Mouse (Mus musculus) right cerebral cortex, postnatal 25 days (tissue): ENCODE results near the gene Lmx1a.

Source experiments
- DNase-seq: peaks from one replicate; pipeline ENCODE4 v3.0.0; 2022

Gene Lmx1a

DNA sequence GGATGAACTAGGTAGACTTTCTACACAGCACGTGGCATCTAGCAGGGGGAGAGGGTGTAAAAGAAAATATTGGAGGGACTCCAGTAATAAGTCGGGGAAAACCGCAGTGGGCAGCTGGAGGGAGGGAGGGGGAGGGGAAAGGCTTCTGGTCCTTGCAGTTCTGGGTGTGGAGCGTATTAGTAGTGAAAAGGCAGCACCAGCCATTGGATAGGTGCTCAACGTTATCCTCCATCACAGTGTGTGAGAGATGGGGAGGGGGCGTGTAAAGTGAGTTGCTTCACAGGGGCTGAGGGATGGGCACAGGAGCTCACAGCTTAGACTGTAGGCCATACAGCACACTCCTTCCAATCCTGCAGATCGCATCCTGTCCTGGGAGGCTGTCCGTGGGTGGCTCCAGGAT is 100.4 kb downstream of the Lmx1a start:
- no peak for DNase-seq

GRCm38 (mm10) chr1:167790688-167791087 is 101.7 kb downstream of the Lmx1a start:
- DNase-seq = no peak

DNA sequence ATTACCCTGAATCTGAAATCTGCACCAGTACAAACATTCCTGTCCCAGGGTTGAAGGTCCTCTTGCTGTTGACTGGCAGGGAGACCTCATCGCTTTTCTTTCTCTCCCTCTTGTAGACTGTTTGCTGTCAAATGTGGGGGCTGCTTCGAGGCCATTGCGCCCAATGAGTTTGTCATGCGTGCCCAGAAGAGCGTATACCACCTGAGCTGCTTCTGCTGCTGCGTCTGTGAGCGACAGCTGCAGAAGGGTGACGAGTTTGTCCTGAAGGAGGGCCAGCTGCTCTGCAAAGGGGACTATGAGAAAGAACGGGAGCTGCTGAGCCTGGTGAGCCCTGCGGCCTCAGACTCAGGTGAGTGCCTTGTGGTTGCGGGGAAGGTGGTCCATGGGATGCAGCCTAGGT is 102.2 kb downstream of the Lmx1a start:
- no peak for DNase-seq

DNA sequence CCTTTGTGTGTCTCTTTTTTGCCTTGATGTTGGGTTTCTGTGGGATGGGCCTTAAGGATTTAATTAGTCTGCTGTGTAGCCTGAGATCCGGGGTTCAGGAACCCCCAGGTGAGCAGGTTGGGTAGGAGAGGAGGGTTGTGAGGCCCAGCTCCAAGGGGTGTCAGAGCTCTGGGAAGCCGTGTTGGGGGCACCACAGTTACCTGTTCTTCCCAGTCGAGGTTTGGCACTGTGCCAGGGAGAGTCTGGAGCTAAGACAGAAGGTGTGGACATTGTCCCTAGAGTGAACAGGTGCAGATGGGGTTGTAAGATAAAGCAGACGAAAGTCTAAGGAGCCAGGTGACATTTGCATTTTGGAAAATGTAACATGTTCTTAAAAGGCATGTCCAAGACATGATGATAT is 112.9 kb downstream of the Lmx1a start:
- DNase-seq = no peak

- DNase-seq = no peak
These were observed 113.7 kb downstream of the Lmx1a start for GRCm38 (mm10) chr1:167802510-167803271.

DNA sequence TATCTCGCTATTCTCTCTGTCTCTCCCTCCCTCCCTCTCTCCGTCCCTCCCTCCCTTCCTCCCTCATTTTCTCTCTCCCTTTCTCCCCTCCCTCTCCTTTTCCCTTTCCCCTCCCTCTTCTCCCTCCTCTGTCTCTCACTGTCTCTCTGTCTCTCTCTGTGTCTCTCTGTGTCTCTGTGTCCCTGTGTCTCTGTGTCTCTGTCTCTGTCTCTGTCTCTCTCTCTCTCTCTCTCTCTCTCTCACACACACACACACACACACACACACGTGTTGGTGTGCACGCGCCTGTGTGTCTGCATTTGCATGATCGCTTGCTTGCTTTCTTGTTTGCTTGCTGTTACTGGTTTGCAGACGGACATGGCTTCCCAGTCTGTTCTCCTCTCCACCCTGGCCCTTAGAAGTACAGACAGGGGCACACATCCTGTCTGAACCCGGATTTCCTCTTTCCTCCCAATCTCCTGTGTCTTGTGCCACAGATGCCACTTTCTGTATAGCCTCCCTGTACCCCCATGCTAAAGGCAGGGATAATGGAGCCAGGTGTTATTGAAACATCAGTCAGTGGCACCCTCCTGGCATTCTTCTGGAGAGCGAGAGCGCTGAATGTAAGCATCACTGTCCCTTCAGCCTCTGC is 114.4 kb downstream of the Lmx1a start:
- no peak for DNase-seq

DNA sequence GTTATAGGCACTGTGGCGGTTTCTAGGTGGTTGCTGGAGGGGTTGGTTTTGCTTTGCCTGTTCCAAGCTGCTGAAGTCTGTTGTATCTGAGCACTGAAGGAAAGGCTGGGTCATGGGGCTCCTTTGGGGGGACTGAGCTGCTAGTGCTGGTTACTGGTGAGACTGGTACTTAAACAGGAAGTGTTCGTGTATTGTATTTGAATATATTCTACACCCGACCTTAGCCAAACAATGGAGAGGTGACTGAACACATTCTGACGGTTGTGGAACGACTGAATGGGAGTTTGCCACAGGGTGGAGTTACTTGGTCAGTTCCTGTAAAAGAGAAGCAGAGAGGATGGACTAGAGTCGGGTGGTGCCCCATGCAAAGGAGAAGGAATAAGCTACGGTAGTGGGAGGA is 115.8 kb downstream of the Lmx1a start:
- no peak for DNase-seq

DNA sequence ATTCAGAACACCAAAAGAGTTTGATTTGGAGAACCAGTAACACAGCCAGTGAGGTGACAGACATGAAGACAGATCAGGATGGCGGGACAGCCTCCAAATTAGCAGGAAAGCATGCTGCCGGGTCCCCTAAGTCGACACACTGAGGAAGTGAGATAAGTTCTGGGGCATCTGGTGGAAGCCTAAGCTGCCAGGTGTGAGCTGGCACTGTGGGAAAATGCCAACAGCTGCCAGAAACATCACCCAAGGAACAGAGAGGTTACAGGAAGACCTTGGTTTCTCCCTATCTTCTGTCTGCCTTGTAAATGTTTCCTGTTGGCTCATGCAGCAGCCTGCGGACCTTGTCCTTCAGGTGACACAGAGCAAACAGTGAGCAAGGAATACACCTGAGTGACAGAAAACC is 122.1 kb downstream of the Lmx1a start:
- DNase-seq = no peak

GRCm38 (mm10) chr1:167815166-167815565 is 126.1 kb downstream of the Lmx1a start:
- no peak for DNase-seq

DNA sequence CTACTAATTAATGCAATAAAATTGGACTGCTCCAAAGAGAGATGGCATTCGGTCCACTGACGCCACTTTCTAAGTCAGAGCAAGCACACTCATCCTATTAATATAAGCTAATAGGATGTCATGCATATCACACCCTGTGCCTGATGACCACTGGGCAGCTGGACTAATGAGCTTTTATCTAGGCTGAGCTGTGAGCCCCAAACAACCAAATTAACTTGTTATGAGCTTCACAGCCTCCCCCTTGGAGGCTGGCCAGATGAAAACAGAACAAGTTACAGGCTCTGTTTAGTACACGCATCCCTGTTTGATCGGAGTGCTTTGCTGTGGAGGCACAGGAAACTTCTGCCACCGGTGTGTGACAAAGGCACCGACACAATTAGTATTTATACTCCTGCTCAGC is 128.0 kb downstream of the Lmx1a start:
- no peak for DNase-seq

- DNase-seq = no peak
These were observed 128.6 kb downstream of the Lmx1a start for GRCm38 (mm10) chr1:167817616-167818015.

GRCm38 (mm10) chr1:167820031-167820430 is 131.0 kb downstream of the Lmx1a start:
- no peak for DNase-seq

DNA sequence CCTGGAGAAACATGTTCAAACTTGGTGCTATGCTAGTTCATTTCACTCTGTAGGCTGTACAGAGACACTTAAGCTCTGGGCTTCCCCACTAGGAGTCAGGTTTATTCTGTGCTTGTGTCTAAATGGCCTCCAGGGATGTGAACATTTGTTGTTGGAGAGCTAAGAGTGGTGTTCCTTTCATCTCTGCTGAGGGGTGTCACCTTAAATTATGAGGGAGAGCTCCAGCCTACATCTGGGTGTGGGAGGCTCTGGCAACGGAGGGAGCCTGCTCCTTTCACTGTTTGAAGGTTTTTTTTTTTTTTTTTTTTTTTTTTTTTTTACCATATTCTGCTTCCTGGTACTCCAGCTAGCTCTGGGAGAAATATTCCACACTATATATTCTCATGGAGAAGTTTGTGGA is 132.1 kb downstream of the Lmx1a start:
- no peak for DNase-seq

DNA sequence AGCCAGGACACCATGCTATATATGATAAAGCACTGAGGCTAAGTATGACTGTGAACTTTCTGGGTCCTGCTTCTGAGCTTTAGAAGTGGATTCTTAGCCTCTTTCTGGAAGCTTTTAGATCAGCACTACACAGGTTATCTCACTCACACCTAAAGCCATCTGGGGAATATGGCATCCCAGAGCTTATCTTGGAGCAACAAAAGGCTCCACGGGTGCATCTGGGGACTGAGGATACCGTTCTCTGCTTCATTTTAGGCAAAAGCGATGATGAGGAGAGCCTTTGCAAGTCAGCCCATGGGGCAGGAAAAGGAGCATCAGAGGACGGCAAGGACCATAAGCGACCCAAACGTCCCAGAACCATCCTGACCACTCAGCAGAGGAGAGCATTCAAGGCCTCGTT is 141.3 kb downstream of the Lmx1a start:
- no peak for DNase-seq

- DNase-seq = no peak
These were observed 142.6 kb downstream of the Lmx1a start for GRCm38 (mm10) chr1:167831601-167832000.

GRCm38 (mm10) chr1:167854801-167855200 is 165.8 kb downstream of the Lmx1a start:
- DNase-seq = no peak

DNA sequence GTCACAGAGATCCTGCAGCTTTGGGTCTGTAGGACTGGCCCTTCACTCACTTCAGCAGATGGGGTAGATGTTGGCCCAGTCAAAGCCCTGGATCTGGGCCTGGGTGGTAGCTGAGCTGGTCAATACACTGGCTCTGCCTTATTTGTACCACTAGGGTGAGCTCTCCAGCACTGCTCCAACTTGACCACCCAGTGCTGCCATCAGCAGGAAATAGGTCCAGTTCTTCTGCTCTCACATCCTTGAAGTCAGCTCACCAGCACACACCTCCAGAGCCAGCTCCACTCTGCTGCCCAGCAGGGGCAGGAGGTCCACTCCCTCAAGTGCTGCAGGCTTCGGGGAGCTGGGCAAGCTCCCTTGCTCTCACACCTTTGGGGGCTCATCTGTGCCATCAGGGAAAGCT is 183.0 kb downstream of the Lmx1a start:
- no peak for DNase-seq

DNA sequence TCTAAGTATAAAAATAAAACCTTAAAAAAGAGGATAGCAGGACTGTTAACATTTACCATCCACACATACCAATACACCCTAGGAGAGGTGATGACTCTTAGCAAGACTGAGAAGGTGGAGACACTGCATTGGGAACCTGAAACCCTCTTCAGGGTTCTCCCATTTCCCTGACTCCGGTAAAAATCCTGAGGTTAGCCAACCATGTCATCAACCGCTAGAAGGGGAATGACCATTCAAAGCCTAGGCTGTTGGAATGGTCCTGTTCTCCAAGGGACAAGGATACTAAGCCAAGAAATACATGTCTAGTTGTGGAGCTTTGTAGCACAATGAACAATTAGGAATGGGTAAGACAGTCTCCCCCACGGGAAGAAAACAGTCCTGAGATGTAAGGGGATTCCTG is 185.1 kb downstream of the Lmx1a start:
- no peak for DNase-seq

GRCm38 (mm10) chr1:167877931-167878330 is 188.9 kb downstream of the Lmx1a start:
- no peak for DNase-seq

DNA sequence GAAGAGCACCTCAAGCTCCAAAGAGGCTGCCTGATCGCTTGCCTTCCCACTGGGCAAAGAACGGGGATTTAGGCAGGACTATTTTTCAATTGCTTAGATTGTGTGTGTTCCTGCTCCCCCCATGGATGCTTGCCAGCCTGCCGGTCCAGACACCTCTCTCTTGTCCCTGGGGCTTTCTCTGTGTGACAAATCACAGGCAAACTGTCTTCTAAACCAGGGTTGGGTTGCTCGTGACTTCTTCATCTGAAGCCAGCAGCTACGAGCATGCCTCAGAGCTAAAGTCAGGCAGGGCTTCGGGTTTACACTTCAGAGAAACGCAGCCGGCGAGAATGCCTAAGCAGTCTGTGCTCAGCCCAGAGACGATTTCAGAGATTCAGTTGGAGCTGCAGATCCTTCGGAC is 189.3 kb downstream of the Lmx1a start:
- no peak for DNase-seq

DNA sequence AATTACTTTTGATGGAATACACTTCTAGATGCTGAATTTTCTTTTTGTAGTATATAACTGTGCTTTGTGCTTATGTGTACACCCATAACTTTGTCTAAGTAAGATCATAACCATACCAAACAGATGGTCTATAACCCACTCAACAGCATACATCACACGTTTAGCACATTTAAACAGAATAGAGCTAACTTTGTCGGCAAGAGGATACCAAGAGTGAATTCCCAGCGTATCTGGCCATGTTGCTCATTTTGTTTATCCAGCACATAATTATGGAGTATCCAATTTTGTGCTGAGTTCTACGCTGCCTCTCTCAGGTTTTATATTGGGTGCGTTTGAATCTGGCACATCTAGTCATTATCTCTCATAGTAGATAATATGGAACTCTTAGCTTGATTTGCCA is 196.7 kb downstream of the Lmx1a start:
- DNase-seq = no peak

GRCm38 (mm10) chr1:167888120-167888519 is 199.1 kb downstream of the Lmx1a start:
- no peak for DNase-seq

- no peak for DNase-seq
These were observed 199.8 kb downstream of the Lmx1a start for GRCm38 (mm10) chr1:167888816-167889215.

- DNase-seq = peak; percentile 34
These were observed 207.2 kb downstream of the Lmx1a start for GRCm38 (mm10) chr1:167896234-167896633.
